Mouse (Mus musculus) bone marrow macrophage, adult 2 months (primary cell): ENCODE data around the gene Spsb1. TPM values are rescaled to one million over a fixed set of nuclear protein-coding genes. Genes with fewer than 3 reads are reported as not detected.

ENCODE experiments used
- H3K27ac ChIP-seq: 2 replicates; pipeline ENCODE4 v1.5.1; 2012; ENCODE audit warnings: low read depth, low read length; ENCODE audit not compliant: insufficient read depth
- H3K4me1 ChIP-seq: 2 replicates; pipeline ENCODE4 v1.6.1; 2012; ENCODE audit warnings: low read length; ENCODE audit not compliant: control insufficient read depth, insufficient read depth
- H3K4me3 ChIP-seq: 2 replicates; pipeline ENCODE4 v1.5.1; 2012; ENCODE audit warnings: mild to moderate bottlenecking, low read length, moderate library complexity; ENCODE audit not compliant: insufficient read depth
- CTCF ChIP-seq: IDR thresholded peaks from 2 replicates; pipeline ENCODE4 v1.5.1; 2012; ENCODE audit warnings: low read depth, mild to moderate bottlenecking, low read length, moderate library complexity
- POLR2A ChIP-seq: IDR thresholded peaks from 2 replicates; pipeline ENCODE4 v1.6.1; 2012; ENCODE audit warnings: mild to moderate bottlenecking, low read depth, low read length, borderline replicate concordance
- polyA plus RNA-seq: library from polyadenylated mRNA; stranded (reverse); fragments of >200 nt; gene quantifications from 2 replicates; pipeline ENCODE4 v1.2.4, GENCODE M21; 2012; ENCODE audit not compliant: missing spikeins, insufficient read depth, insufficient read length

Gene Spsb1
- polyA plus RNA-seq, 1 experiment = 1.2 TPM

GRCm38 (mm10) chr4:149995911-149996310 is 41.1 kb upstream of the Spsb1 start:
- Histone ChIP-seq H3K4me1 (peaks cover 9% of the 10 kb centered on the region), H3K27ac (no peak overlapping the region), H3K4me3 (no peak overlapping the region)
- TF ChIP-seq CTCF (no peak), POLR2A (no peak)

- Histone ChIP-seq H3K27ac (no peak overlapping the region), H3K4me1 (peaks cover 19% of the 10 kb centered on the region), H3K4me3 (no peak overlapping the region)
- TF ChIP-seq POLR2A = no peak
- TF ChIP-seq CTCF = no peak
These were observed 39.4 kb upstream of the Spsb1 start for GRCm38 (mm10) chr4:149994218-149994617.

- Histone ChIP-seq H3K4me1 (peaks cover 29% of the 10 kb centered on the region), H3K27ac (no peak overlapping the region), H3K4me3 (no peak overlapping the region)
- TF ChIP-seq POLR2A (no peak), CTCF (no peak)
These were observed 37.8 kb upstream of the Spsb1 start for GRCm38 (mm10) chr4:149992670-149993032.

GRCm38 (mm10) chr4:149991755-149992669 is 37.2 kb upstream of the Spsb1 start:
- no peak overlapping the region for H3K27ac ChIP-seq
- peaks cover 29% of the 10 kb centered on the region for H3K4me1 ChIP-seq
- TF ChIP-seq CTCF = no peak
- no peak for TF ChIP-seq POLR2A

GRCm38 (mm10) chr4:149990954-149991633 is 36.3 kb upstream of the Spsb1 start:
- TF ChIP-seq POLR2A (no peak), CTCF (no peak)
- no peak overlapping the region for H3K27ac ChIP-seq
- H3K4me3 ChIP-seq = no peak overlapping the region
- peaks cover 24% of the 10 kb centered on the region for H3K4me1 ChIP-seq

More at GRCm38 (mm10) chr4:149991755-149992669, 37.2 kb upstream of the Spsb1 start:
- H3K4me3 ChIP-seq = no peak overlapping the region

- peaks cover 24% of the 10 kb centered on the region for H3K4me1 ChIP-seq
These were observed 35.5 kb upstream of the Spsb1 start for GRCm38 (mm10) chr4:149990212-149990953.

GRCm38 (mm10) chr4:149988931-149989556 is 34.2 kb upstream of the Spsb1 start:
- Histone ChIP-seq H3K4me3 (peak overlapping the region; percentile 54), H3K4me1 (peaks cover 24% of the 10 kb centered on the region), H3K27ac (peak overlapping the region; percentile 39)
- no peak for TF ChIP-seq CTCF

More at GRCm38 (mm10) chr4:149990212-149990953, 35.5 kb upstream of the Spsb1 start:
- Histone ChIP-seq H3K4me3 (no peak overlapping the region), H3K27ac (no peak overlapping the region)
- TF ChIP-seq POLR2A (no peak), CTCF (no peak)

- TF ChIP-seq POLR2A = no peak
- TF ChIP-seq CTCF = no peak
- Histone ChIP-seq H3K4me3 (peak overlapping the region; percentile 54), H3K27ac (no peak overlapping the region), H3K4me1 (peaks cover 24% of the 10 kb centered on the region)
These were observed 33.5 kb upstream of the Spsb1 start for GRCm38 (mm10) chr4:149988301-149988700.
